ENCODE assay signal across 8 mouse cellular contexts in genomic region chr19:24553291-24554075, GRCm38 (mm10). TPM values are rescaled to one million over a fixed set of nuclear protein-coding genes. Genes with fewer than 3 reads are reported as not detected.
DNase-seq lines count a peak whose midpoint lies in the region; ATAC-seq and TF ChIP-seq lines count a peak whose summit lies in the region.
"Had no signal": no experiment of that assay in that cellular context is flagged by ENCODE, and none has a peak within 500 bp of the region (broad histone marks: within the 10 kb centered on the region; RNA-seq: fewer than 3 reads in every experiment).

No protein-coding gene starts in this region.

- peaks cover 2% of the 10 kb centered on the region; the same call in 1 of the 2 replicates for H3K9me3 ChIP-seq in heart, embryonic 14.5 days (ENCODE audit: control insufficient read depth, low read length)
- H3K9me3 ChIP-seq in neural tube, embryonic 12.5 days, result no peaks in the 10 kb centered on the region

- peak overlapping the region in 1 of 2 experiments; percentile 92; a peak in 1 of 4 replicates for H3K27ac ChIP-seq in heart, embryonic 14.5 days (replicated peaks in 1 of 2; ENCODE audit: control insufficient read depth in 1 of 2, insufficient read depth in 1 of 2, low read depth in 2 of 2, low read length in 2 of 2)
- no peak overlapping the region for H3K27ac ChIP-seq in neural tube, embryonic 12.5 days

- ATAC-seq in heart, embryonic 14.5 days (ENCODE audit: insufficient number of reproducible peaks, insufficient read depth, low FRiP score, low read depth), result no peak
- no peak for ATAC-seq in neural tube, embryonic 12.5 days (ENCODE audit: low FRiP score, low read depth)

- H3K27me3 ChIP-seq in heart, embryonic 14.5 days (ENCODE audit: control insufficient read depth, insufficient read depth, low read length), result no peaks in the 10 kb centered on the region
- H3K27me3 ChIP-seq in neural tube, embryonic 12.5 days (replicated peaks), result peaks cover 13% of the 10 kb centered on the region; the same call in 1 of the 2 replicates

- H3K4me1 ChIP-seq in heart, embryonic 14.5 days (ENCODE audit: control insufficient read depth in 2 of 2, insufficient read depth in 2 of 2, low read length in 2 of 2), result peaks cover 10 to 33% of the 10 kb centered on the region in 2 experiments
- peaks cover 25% of the 10 kb centered on the region for H3K4me1 ChIP-seq in neural tube, embryonic 12.5 days
- H3K4me1 ChIP-seq in lung, adult 2 months (ENCODE audit: control insufficient read depth, insufficient read depth, low read length), result peaks cover 4% of the 10 kb centered on the region; the same call in 1 of the 2 replicates

- TF ChIP-seq CTCF in lung, adult 2 months (IDR thresholded peaks at IDR 0.05; ENCODE audit: insufficient read depth, low read length), result no peak

- WGBS in heart, embryonic 14.5 days, result 51% methylated on average over 12 of the region's 12 CpGs
- 52% methylated on average over 12 of the region's 12 CpGs for WGBS in neural tube, embryonic 12.5 days
- 59% methylated on average over 12 of the region's 12 CpGs for WGBS in lung, adult 2 months

- H3K4me3 ChIP-seq in heart, embryonic 14.5 days (ENCODE audit: control insufficient read depth in 1 of 2, insufficient read depth in 1 of 2, low read depth in 1 of 2, low read length in 2 of 2), result peak overlapping the region in 1 of 2 experiments; percentile 90; a peak in 2 of 4 replicates
- no peak overlapping the region for H3K4me3 ChIP-seq in neural tube, embryonic 12.5 days
- peak overlapping the region; percentile 13 for H3K4me3 ChIP-seq in lung, adult 2 months (replicated peaks; ENCODE audit: extremely low read depth, low read depth, low read length)

- H3K4me2 ChIP-seq in heart, embryonic 14.5 days (ENCODE audit: low read length), result peak overlapping the region; percentile 77
- H3K4me2 ChIP-seq in neural tube, embryonic 12.5 days (replicated peaks), result peak overlapping the region; percentile 97; the same call in 1 of the 2 replicates

- H3K36me3 ChIP-seq in heart, embryonic 14.5 days (ENCODE audit: control insufficient read depth, insufficient read depth, low read length), result no peaks in the 10 kb centered on the region
- no peaks in the 10 kb centered on the region for H3K36me3 ChIP-seq in neural tube, embryonic 12.5 days

- no peak for DNase-seq in heart, postnatal 4 days
- no peak for DNase-seq in neural tube, embryonic 10.5 days (ENCODE audit: extremely low spot score, low spot score)
- no peak for DNase-seq in lung, adult 2 months
- DNase-seq in MN1 (ENCODE audit: low spot score), result no peak
- DNase-seq in gastrocnemius, postnatal 10 days, result no peak
- DNase-seq: adrenal gland, postnatal 10 days had no signal

- peak overlapping the region; percentile 93; the same call in 1 of the 2 replicates for H3K9ac ChIP-seq in heart, embryonic 14.5 days (ENCODE audit: low read length)
- H3K9ac ChIP-seq in neural tube, embryonic 12.5 days, result no peak overlapping the region

- no peak for TF ChIP-seq POLR2A in lung, adult 2 months (IDR thresholded peaks at IDR 0.05; ENCODE audit: borderline replicate concordance, extremely low read depth, low read depth, low read length)

RNA-seq across cellular contexts. Expression of gene Pip5k1b, which starts 2.2 kb away (rescaled TPM):
- polyA plus RNA-seq in heart, embryonic 14.5 days (2014; fragmentation: Nextera tagmentation; extraction: Ambion mirVana), result 10.5 and 10.9 TPM in 2 replicates
- 10 to 100 TPM; 29.9 to 31.2 TPM for total RNA-seq in heart, postnatal 4 days (2021)
- polyA plus RNA-seq in neural tube, embryonic 12.5 days (2016; fragmentation: Nextera tagmentation; extraction: Ambion mirVana), result 1.4 and 1.7 TPM in 2 replicates
- polyA plus RNA-seq in lung, adult 2 months (2012; rRNA removed), result 7.3 and 8.7 TPM in 2 replicates
- total RNA-seq in gastrocnemius, postnatal 10 days (2021), result 1 to 10 TPM; 1.2 to 1.6 TPM
